Mouse (Mus musculus) liver, postnatal 0 days (tissue): ENCODE results near the gene Ccdc126. TPM values are rescaled to one million over a fixed set of nuclear protein-coding genes. Genes with fewer than 3 reads are reported as not detected.
"Not testable (repeated sequence)": the region's sequence is repeated elsewhere in the genome, so short reads cannot be mapped to it uniquely, and the experiment has no call there.

Source experiments
- ATAC-seq: fragments of 200-750 bp; cut with Nextera tagmentation; 2 replicates; pipeline ENCODE4 v1.8.0; 2017; ENCODE audit warnings: mild to moderate bottlenecking, moderate library complexity
- DNase-seq: peaks from one replicate; pipeline ENCODE4 v3.0.0-alpha.2; 2016
- H3K27ac ChIP-seq: fragments of 300-500 bp; sonication (generic); 2 replicates; pipeline ENCODE4 v1.5.1; 2014; ENCODE audit warnings: antibody characterized with exemption, moderate library complexity, mild to moderate bottlenecking, low read depth
- H3K27me3 ChIP-seq: fragments of 300-500 bp; sonication (generic); 2 replicates; pipeline ENCODE4 v1.6.1; 2014; ENCODE audit warnings: low read length, control low read depth, mixed read lengths; ENCODE audit not compliant: insufficient read depth
- H3K36me3 ChIP-seq: fragments of 300-500 bp; sonication (generic); replicated peaks from 2 replicates; pipeline ENCODE4 v1.6.1; 2014; ENCODE audit warnings: mild to moderate bottlenecking, control low read depth, low read length, moderate library complexity, mixed read lengths; ENCODE audit not compliant: insufficient read depth
- H3K4me1 ChIP-seq: fragments of 300-500 bp; sonication (generic); 2 replicates; pipeline ENCODE4 v1.6.1; 2014; ENCODE audit warnings: antibody characterized with exemption, mild to moderate bottlenecking, control low read depth; ENCODE audit not compliant: insufficient read depth
- H3K4me2 ChIP-seq: fragments of 300-500 bp; sonication (generic); 2 replicates; pipeline ENCODE4 v1.6.1; 2014; ENCODE audit warnings: low read depth, mild to moderate bottlenecking, low read length, moderate library complexity, mixed read lengths
- H3K4me3 ChIP-seq: fragments of 300-500 bp; sonication (generic); 2 replicates; pipeline ENCODE4 v1.5.1; 2014; ENCODE audit warnings: low read depth, low read length
- H3K9ac ChIP-seq: fragments of 300-500 bp; sonication (generic); replicated peaks from 2 replicates; pipeline ENCODE4 v1.6.1; 2014; ENCODE audit warnings: mild to moderate bottlenecking, moderate library complexity
- H3K9me3 ChIP-seq: fragments of 300-500 bp; sonication (generic); 2 replicates; pipeline ENCODE4 v1.6.1; 2016; ENCODE audit warnings: mild to moderate bottlenecking, control low read depth, low read length, mixed read lengths
- CTCF ChIP-seq: sonication (generic); IDR thresholded peaks from 2 replicates; pipeline ENCODE4 v1.5.1; 2016; ENCODE audit warnings: antibody characterized with exemption, low read depth
- EP300 ChIP-seq: IDR thresholded peaks from 2 replicates; pipeline ENCODE4 v1.6.1; 2016; ENCODE audit warnings: antibody characterized with exemption, low read depth, mild to moderate bottlenecking
- WGBS: fragments of 180-500 bp; shearing (Covaris S2); extraction: QIAGEN DNeasy Blood & Tissue Kit; methylation state at CpG from one replicate; pipeline ENCODE4 v1.1.7; 2014; ENCODE audit not compliant: insufficient replicate concordance; 5-methylcytosine and 5-hydroxymethylcytosine counted together
- polyA plus RNA-seq: library from polyadenylated mRNA; unstranded; fragments of >200 nt; fragmentation: Nextera tagmentation; extraction: Ambion mirVana; gene quantifications from 2 replicates; pipeline ENCODE4 v1.2.1, GENCODE M21; 2015

The Ccdc126 gene
- polyA plus RNA-seq, 1 experiment from 2014 or later = 3.6 TPM

DNA sequence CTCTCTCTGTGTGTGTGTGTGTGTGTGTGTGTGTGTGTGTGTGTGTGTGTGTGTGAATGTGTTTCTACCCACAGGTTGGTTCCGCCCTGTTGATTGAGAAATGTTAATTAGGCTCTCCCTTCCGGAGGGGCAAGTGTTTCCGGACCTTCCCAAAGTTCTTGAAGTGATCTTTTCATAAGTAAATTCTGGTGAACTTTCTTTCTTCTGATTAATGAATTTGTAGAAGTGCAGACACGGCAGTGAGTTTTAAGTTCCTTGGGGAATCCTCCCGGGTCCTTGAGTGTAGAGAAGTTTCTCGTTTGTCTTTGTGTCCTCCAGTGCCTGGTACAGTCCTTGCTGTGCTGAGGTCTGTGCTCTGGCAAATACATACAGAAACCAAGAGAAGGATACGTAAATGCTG, 43.8 kb upstream of the Ccdc126 start:
- H3K27me3 ChIP-seq = no peaks in the 10 kb centered on the region
- ATAC-seq = no peak
- no peak overlapping the region for H3K27ac ChIP-seq
- H3K4me3 ChIP-seq = no peak overlapping the region
- H3K36me3 ChIP-seq = no peaks in the 10 kb centered on the region
- DNase-seq = no peak
- TF ChIP-seq EP300 (no peak), CTCF (no peak)
- no peak overlapping the region for H3K9ac ChIP-seq
- no peak overlapping the region for H3K4me2 ChIP-seq
- 87% methylated on average over 7 of the region's 7 CpGs for WGBS
- H3K9me3 ChIP-seq = no peaks in the 10 kb centered on the region
- no peaks in the 10 kb centered on the region for H3K4me1 ChIP-seq

GRCm38 (mm10) chr6:49280942-49281341, 38.1 kb upstream of the Ccdc126 start:
- TF ChIP-seq CTCF = no peak
- no peak for TF ChIP-seq EP300
- Histone ChIP-seq H3K4me3 (no peak overlapping the region), H3K4me2 (no peak overlapping the region), H3K27ac (no peak overlapping the region), H3K27me3 (no peaks in the 10 kb centered on the region), H3K9me3 (no peaks in the 10 kb centered on the region), H3K4me1 (no peaks in the 10 kb centered on the region), H3K36me3 (no peaks in the 10 kb centered on the region), H3K9ac (no peak overlapping the region)
- no peak for DNase-seq
- ATAC-seq = no peak
- 57% methylated on average over 1 of the region's 1 CpGs for WGBS

GRCm38 (mm10) chr6:49282122-49282521, 37.0 kb upstream of the Ccdc126 start:
- TF ChIP-seq EP300 = no peak
- no peak for TF ChIP-seq CTCF
- ATAC-seq (no peak), DNase-seq (no peak)
- Histone ChIP-seq H3K27ac (no peak overlapping the region), H3K4me1 (no peaks in the 10 kb centered on the region), H3K27me3 (no peaks in the 10 kb centered on the region), H3K4me2 (no peak overlapping the region), H3K9me3 (no peaks in the 10 kb centered on the region), H3K4me3 (no peak overlapping the region), H3K36me3 (no peaks in the 10 kb centered on the region), H3K9ac (no peak overlapping the region)
- 76% methylated on average over 1 of the region's 1 CpGs for WGBS

DNA sequence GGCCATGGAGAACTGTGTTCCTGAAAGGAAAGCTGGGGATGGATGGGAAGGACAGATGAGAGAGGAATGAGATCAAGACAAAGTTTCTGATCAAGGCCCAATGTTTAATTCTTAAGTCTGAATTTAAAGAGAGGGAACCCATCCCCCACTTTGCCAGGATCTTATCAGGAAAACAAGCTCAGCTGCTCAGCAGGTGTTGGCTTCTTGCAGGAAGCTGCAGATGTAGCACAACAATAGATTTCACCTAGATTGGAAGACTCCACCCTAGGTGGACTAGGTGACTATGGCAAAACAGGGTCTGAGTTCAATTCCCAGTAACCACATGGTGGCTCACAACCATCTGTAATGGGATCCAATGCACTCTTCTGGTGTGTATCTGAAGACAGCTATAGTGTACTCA, 20.8 kb upstream of the Ccdc126 start:
- Histone ChIP-seq H3K4me2 (no peak overlapping the region), H3K27me3 (no peaks in the 10 kb centered on the region), H3K9ac (no peak overlapping the region), H3K27ac (no peak overlapping the region), H3K4me1 (no peaks in the 10 kb centered on the region), H3K36me3 (no peaks in the 10 kb centered on the region), H3K4me3 (no peak overlapping the region), H3K9me3 (no peaks in the 10 kb centered on the region)
- no peak for DNase-seq
- TF ChIP-seq EP300 (no peak), CTCF (no peak)
- ATAC-seq = no peak

- H3K4me2 ChIP-seq, H3K9me3 ChIP-seq, H3K9ac ChIP-seq, ATAC-seq, H3K4me1 ChIP-seq, H3K4me3 ChIP-seq, H3K27ac ChIP-seq, DNase-seq, H3K36me3 ChIP-seq, H3K27me3 ChIP-seq: not testable (repeated sequence)
- 49% methylated on average over 3 of the region's 3 CpGs for WGBS
Measured at GRCm38 (mm10) chr6:49314821-49315220, 4.3 kb upstream of the Ccdc126 start.

GRCm38 (mm10) chr6:49319595-49320315, 681 bp downstream of the Ccdc126 start:
- ATAC-seq (peak; percentile 11; the same call in 1 of the 2 replicates), DNase-seq (no peak)
- TF ChIP-seq CTCF = no peak
- TF ChIP-seq EP300 = no peak
- no peaks in the 10 kb centered on the region for H3K9me3 ChIP-seq
- no peaks in the 10 kb centered on the region for H3K36me3 ChIP-seq
- no peaks in the 10 kb centered on the region for H3K27me3 ChIP-seq
- peak overlapping the region; percentile 76 for H3K4me2 ChIP-seq
- WGBS = 18% methylated on average over 13 of the region's 13 CpGs
- H3K9ac ChIP-seq = peak overlapping the region; percentile 78
- no peaks in the 10 kb centered on the region for H3K4me1 ChIP-seq
- H3K27ac ChIP-seq = peak overlapping the region; percentile 81
- peak overlapping the region; percentile 68 for H3K4me3 ChIP-seq

DNA sequence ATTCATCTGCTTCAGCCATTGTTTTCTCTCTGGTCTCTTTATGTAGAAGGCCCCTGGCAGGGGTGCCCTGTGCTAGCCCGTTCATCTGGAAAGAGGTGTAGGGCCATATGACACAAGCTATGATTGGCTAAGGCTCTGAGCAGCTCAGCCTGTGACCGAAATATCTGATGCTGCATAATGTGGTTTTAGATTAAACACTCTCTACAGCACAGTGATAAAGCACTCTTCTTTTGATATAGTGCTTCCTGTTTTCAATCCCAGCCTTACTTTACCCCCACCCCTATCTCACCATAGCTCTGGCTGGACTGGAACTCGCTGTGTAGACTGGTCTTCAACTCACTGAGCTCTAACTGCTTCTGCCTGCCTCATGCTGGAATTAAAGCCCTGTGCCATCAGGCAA, 2.3 kb downstream of the Ccdc126 start:
- DNase-seq = no peak
- TF ChIP-seq EP300 (no peak), CTCF (no peak)
- ATAC-seq = no peak

More for the DNA sequence above, 2.3 kb downstream of the Ccdc126 start:
- no peaks in the 10 kb centered on the region for H3K9me3 ChIP-seq
- H3K27me3 ChIP-seq = no peaks in the 10 kb centered on the region
- H3K36me3 ChIP-seq = no peaks in the 10 kb centered on the region
- H3K9ac ChIP-seq = no peak overlapping the region
- H3K4me1 ChIP-seq = no peaks in the 10 kb centered on the region
- H3K27ac ChIP-seq = no peak overlapping the region
- WGBS = 51% methylated on average over 3 of the region's 3 CpGs
- no peak overlapping the region for H3K4me3 ChIP-seq
- H3K4me2 ChIP-seq = no peak overlapping the region
